Mouse (Mus musculus) activated CD4-positive, CD25-positive, alpha-beta regulatory T cell, adult 9 weeks (primary cell): Measurements from ENCODE around the gene Rab9. TPM values are rescaled to one million over a fixed set of nuclear protein-coding genes. Genes with fewer than 3 reads are reported as not detected.

Source experiments
- polyA plus RNA-seq: library from polyadenylated mRNA; unstranded; fragments of 100-300 nt; shearing (Covaris generic); gene quantifications from one replicate; pipeline ENCODE4 v1.2.1, GENCODE M21; 2017

The Rab9 gene
- polyA plus RNA-seq = 40.6 TPM

DNA sequence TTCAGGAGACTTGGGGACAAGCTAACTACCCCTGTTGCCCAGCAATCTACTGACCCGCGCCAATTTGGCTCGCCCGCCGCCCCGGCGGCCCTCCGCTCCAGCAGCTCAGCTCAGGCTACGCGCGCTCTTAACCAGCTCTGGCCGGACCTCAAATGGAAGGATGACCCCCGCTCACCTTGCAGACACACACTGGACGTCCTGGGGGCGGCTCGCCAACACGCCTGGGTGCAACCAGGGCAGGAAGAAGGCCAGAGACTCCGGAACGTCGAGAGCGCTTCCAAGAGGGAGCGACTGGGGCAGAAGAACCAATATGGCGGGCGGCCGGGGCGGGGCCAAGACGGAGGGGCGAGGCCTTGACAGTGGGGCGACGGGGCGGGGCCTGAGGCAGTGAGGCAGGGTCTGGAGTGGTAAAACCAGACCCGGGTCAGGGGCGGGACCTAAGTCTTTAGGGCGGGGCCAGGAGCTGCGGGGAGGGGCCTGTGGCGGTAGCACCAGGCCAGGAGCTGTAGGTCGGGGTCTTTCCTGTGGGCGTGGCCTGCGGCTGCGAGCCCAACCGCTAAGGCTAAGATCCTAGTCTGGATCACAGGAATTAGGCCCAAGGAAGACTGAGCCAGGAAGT, at the start of gene Rab9:
Gene Rab9 (minus strand): TSS at position 503 of the 619 bp plus-strand sequence.

DNA sequence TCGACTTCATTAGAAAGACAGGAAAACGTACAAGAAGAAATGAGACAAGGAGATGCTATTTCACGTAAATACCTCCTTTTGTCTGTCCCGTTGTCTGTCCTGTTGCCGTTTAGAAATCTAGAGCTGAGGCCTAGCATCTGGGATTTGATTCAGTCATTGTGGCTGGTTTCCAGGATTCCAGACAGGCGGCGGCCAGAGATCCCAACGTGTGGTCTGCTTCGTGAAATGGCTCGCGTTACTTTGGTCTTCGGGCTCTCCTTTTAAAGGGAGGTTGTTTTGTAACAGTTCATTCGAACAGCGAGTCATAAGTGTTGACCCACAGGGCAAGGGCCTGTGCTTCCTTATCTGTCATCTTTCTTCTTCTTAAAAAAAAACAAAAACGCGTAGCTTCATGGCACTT, 38.7 kb upstream of the Rab9 start, which contains the start of gene Tceanc:
Gene Tceanc (minus strand): TSS at position 223 of the 400 bp plus-strand sequence.

GRCm38 (mm10) chrX:166440616-166441063, 39.0 kb downstream of the Rab9 start, which contains the start of gene Ofd1:
Gene Ofd1, minus strand, starts transcription at chrX:166440704.

GRCm38 (mm10) chrX:166440036-166440615, 39.5 kb downstream of the Rab9 start, which contains the start of gene Trappc2:
Gene Trappc2, plus strand, starts transcription at chrX:166440574.

Other genes with a start within 250 kb of the Rab9 start
- gene Gpm6b, start 241.0 kb downstream of the Rab9 start, polyA plus RNA-seq = 24.5 TPM
- gene Trappc2, start 39.3 kb downstream of the Rab9 start, polyA plus RNA-seq = 23.9 TPM
- 6.7 TPM for gene Ofd1, start 39.2 kb downstream of the Rab9 start, polyA plus RNA-seq
- 6.0 TPM for gene Tceanc, start 38.7 kb upstream of the Rab9 start, polyA plus RNA-seq
- gene Egfl6, start 105.9 kb upstream of the Rab9 start, polyA plus RNA-seq = not detected